Mouse (Mus musculus): ENCODE data around the gene Eif4e3.

Gene Eif4e3

DNA sequence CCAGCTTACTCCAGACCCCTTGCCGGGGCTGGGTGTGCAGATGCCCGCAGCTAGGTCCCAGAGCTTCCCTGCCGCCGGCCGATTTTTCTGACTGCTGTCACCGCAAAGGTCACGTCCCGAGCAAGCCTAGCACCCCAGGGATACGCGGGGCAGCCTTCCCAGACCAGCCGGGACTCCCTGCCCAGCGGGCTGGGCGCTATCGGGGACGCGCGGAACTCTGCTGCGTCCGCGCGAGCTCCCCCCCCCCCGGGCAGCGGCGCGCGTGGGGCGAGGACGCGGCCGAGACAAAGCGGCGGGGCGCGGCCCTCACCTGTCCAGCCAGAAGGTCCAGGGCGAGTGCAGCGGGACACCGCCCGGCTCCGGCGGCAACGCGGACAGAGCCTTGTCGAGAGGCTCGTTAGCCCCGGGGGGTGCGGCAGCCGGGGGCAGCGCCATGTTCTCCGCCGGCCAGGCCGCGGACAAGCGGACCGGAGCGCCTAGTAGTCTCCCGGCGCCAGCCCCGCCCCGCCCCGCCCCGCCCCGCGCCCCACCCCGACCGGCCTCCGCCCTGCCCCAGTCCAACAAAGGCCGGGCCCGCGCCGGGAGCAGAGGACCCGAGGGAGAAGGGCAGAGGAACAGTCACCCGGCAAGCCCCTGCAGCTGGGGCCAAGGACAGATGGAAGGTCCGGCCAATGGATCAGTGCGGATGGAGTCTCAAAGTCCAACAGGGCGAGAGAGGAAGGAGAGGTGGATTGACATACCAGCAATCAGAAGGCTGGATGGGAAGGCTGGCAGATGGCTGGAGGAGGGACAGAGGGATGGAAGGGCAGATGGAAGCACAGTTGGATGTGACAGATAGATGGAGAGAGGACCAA lies at the start of gene Eif4e3, which contains the start of gene Gm20696:
Gene Eif4e3 (minus strand): TSS at position 454 of the 854 bp plus-strand sequence.
Gene Gm20696 (minus strand): TSS at position 480 of the 854 bp plus-strand sequence.
- DNase-seq (ENCODE audit: low read depth, low spot score), result peak; percentile 37

DNA sequence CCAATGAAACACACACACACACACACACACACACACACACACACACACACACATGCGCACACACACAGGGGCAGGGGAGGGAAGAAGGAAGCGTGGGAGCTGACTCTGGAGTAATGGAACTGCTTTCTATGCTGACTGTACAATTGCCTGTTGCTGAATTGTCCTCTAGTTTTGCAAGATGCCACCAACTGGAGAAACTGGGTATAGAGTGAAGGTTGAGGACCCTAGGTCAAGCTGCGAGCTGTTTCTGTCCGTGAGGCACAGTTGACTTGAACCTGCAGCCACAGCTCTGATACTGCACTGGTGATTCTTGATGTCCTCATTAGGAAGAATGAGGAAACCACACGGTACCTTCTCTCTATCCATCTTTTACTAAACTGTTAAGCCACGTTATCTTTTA lies 49.3 kb upstream of the Eif4e3 start:
- no peak for DNase-seq (ENCODE audit: low read depth, low spot score)

DNA sequence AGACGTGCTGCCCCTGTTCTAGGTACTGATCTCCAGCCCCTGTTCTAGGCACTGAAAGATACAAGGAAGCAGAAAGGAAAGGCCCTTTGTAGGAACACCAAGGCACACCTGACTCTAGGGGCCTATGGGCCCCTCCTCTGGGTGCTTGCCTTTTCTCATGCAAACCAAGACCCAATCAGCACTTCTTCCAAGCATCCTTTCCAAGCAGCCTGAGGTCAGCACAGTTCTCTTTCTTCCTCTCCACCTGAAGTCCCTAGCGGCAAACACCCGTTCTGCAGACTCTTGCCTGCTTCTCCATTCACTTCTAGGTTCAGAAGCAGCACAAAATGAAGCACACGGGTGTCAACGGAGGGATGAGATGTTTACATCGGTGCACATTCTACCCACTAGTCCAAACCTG lies 48.6 kb upstream of the Eif4e3 start:
- no peak for DNase-seq (ENCODE audit: low read depth, low spot score)

DNA sequence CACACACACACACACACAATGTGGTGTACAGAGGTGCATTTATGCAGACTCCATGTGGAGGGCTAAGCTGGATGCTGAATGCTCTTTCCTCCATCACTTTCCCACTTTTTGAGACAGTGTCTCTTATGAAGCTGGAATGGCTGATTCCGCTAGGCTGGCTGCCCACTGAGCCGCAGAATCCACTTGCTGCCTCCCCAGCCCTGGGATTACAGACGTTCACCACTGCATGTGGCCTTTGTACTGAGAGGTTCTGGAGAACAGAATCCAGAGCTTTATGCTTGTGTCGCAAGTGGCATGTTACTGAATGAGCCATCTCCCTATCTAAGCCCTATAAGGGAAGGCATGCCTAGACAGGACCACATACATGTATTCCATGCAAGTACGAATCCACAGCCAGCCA lies 46.7 kb upstream of the Eif4e3 start:
- no peak for DNase-seq (ENCODE audit: low read depth, low spot score)

DNA sequence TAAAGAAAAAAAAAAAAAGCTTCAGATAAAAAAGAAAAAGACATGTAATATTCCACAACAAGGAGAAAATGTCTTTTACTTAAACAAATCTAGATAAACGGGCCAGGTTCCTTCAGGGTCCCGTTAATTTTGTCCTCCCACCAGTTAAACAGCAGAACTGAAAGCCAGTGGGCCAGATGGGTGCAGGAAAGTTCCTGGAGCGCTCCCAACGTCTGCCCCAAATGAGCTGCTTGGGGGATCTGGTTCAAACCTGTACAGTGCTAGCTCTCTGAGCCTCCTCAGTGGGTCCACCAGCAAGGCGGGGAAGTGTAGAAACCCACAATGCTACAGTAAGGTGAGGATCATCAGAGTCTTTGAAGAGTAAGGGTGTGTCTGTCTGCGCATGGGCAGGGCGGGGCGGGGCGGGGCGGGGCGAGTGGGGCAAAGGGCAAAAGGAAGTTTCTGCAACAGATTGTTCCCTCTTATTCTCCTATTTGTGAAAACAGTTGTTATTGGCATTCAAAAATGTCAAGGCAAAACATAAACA lies 45.1 kb upstream of the Eif4e3 start:
- no peak for DNase-seq (ENCODE audit: low read depth, low spot score)

DNA sequence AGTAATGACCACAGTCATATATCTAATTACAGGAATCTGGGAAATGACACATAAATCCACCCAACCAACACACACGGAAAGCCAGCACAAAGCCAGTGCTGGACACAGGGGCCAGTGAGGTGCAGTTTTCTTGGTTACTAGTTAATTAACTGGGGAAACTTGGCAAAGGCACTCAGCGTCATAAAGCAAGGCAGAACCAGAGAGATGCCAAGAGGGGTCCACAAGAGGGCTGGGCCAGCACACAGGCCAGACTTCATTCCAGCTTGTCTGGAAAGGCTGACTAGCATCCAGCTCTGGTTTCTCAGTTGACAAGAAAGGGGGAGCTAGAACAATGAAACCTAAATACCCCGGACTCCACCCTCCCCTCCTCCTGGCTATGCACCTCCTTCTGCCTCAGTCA lies 33.9 kb upstream of the Eif4e3 start:
- no peak for DNase-seq (ENCODE audit: low read depth, low spot score)

DNA sequence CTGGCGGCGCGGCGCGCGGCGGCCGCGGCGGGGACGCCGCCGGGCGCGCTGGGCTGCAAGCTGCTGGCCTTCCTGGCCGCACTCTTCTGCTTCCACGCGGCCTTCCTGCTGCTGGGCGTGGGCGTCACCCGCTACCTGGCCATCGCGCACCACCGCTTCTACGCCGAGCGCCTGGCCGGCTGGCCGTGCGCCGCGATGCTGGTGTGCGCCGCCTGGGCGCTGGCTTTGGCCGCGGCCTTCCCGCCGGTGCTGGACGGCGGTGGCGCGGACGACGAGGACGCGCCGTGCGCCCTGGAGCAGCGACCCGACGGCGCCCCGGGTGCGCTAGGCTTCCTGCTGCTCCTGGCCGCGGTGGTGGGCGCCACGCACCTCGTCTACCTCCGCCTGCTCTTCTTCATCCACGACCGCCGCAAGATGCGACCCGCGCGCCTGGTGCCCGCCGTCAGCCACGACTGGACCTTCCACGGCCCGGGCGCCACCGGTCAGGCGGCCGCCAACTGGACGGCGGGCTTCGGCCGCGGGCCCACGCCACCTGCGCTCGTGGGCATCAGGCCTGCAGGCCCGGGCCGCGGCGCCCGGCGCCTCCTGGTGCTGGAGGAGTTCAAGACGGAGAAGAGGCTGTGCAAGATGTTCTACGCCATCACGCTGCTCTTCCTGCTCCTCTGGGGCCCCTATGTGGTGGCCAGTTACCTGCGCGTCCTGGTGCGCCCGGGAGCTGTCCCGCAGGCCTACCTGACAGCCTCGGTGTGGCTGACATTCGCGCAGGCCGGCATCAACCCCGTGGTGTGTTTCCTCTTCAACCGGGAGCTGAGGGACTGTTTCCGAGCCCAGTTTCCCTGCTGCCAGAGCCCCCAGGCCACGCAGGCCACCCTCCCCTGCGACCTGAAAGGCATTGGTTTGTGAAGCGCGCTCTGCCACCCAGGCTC lies 26.6 kb upstream of the Eif4e3 start:
- DNase-seq (ENCODE audit: low read depth, low spot score), result no peak

DNA sequence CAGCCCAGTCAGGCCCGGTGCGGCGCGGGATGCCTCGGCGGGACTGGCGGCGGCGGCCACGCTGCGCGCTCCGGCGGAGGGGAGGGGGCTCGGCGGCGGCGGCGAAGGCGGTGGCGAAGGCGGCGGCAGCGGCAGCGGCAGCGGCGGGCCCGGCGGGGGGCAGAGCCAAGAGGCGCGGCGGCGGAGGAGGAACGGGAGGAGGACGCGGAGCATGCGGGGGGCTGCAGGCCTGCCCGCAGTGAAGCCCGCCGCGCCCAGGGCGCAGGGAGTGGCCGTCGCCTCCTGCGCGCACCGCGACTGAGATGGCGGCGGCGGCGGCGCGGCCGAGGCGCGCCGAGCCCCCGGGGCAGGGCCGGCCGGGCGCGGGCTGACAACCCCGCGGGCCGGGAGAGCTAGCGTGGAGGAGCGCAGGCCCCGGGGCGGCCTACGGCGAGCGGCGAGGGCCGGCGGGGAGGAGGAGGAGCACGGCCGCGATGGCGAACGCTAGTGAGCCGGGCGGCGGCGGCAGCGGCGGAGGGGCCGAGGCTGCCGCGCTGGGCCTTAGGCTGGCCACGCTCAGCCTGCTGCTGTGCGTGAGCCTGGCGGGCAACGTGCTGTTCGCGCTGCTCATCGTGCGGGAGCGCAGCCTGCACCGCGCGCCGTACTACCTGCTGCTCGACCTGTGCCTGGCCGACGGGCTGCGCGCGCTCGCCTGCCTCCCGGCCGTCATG lies 25.8 kb upstream of the Eif4e3 start, which contains the start of gene Gpr27:
Gene Gpr27 (plus strand): TSS at position 474 of the 710 bp plus-strand sequence.
- no peak for DNase-seq (ENCODE audit: low read depth, low spot score)

DNA sequence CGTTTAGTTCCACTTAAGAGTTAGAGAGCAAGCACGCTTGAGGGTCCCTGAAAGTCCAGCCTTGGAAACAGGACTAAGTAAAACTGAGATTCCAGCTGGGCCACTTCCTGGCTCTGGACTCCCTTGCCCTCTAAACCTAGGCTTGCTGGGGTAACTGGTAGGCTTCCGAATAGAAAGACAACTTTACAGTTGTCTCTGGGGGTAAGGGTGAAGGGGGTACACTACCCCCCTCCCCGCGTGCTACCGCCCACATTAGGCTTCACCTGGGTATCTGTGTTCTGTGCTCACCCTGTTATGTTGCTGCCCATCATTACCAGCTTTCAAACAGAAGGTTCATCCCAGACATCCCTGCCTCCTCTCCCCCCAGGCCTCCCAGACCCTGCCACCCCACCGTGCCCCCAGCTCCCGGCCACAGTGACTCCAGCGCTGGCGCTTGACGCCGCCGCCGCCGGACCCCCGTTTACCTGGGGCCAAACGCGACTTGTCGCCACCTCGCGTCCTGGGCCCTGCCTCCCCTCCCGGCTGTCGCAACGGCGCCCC lies 25.2 kb upstream of the Eif4e3 start:
- DNase-seq (ENCODE audit: low read depth, low spot score), result no peak

DNA sequence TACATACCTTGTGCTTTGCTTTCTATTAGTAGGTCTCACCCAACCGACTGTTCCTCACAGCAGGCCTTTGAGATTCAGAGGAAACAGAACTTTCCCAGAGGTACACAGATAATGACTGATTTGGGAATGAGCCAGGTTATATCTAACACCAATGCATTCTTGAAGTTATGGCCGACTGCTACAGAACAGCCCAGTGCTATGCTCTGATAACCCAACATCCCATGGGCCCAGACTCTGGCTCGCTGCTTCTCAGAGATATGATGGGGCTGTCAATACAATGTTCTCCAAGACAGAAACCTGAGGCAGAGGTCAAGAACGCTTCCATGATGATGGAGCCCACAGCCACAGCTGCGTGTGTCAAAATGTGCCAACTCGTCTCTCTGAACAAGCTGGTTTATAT lies 21.9 kb upstream of the Eif4e3 start:
- DNase-seq (ENCODE audit: low read depth, low spot score), result no peak

DNA sequence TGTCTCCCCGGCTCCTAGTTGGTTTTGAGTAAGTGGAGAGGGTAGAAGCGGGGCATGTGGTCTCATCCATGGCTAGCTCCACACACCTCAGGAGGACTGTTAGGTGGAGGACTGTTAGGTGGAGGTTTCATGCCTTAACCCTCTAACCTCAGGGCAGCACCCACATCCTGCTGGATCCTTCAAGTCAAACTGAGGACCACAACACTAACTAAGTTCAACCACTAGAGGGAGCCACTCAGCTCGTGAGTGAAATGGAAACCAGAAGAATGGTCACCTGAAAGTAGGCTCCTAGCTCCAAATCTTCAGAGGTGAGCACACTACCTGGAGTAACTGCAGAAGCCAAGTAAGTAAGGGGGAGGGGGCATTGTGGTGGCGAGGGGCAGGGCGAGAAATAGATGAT lies 18.3 kb upstream of the Eif4e3 start:
- DNase-seq (ENCODE audit: low read depth, low spot score), result peak; percentile 47

DNA sequence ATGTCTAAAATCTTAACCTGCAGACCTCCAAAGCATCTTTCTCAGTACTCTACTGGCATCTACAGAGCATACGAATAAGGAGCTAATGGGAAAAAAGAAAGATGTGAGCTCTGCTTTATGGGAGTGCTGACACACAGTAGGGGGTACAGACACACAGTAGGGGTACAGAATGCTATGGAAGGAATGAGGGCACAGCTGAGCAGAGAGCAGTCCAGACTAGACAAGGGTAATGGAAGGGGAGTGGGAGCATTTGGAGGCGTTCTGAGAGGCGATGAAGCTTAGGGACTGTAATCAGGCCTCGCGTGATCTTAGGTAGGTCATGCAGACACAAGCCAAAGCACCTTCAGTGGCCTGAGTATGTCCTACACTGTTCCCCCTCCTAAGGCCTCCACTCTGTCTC lies 17.4 kb upstream of the Eif4e3 start:
- DNase-seq (ENCODE audit: low read depth, low spot score), result no peak

DNA sequence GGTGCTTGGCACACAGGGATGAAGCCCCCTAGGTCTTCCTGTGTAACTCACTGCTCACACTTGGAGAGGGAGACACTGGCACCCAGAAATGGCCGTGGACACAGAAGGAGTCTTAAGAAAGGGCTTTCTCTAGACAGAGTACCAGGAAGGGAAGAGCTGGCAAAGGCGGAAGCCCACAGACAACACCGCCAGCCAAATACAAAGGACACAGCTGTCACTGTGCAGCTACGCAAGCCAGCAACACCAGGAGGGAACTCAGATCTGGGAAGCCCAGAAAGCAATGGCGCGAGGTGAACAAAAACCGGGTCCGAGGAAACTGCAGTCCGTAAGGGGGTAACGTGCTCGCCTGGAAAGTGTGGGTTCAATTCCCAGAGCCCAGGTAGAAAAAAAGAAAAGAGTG lies 11.5 kb upstream of the Eif4e3 start:
- DNase-seq (ENCODE audit: low read depth, low spot score), result no peak

DNA sequence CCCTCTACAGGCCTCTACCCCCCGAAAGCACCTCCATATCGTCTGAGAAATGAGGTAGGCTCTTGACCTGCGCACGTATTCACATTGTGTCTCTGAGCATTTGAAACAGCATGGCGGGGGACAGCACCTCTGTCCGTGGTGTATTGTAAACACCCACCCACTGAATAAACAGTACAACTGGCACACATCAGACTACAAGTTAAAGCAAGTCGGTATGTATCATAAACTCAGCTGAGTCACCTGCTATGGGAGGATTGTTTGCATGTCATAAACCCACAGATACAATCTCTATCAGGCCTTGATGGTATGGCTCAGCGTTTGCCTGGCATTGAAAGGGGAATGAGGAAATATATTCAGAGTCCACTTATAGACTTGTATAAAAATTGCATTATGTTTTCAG lies 10.8 kb upstream of the Eif4e3 start:
- no peak for DNase-seq (ENCODE audit: low read depth, low spot score)

DNA sequence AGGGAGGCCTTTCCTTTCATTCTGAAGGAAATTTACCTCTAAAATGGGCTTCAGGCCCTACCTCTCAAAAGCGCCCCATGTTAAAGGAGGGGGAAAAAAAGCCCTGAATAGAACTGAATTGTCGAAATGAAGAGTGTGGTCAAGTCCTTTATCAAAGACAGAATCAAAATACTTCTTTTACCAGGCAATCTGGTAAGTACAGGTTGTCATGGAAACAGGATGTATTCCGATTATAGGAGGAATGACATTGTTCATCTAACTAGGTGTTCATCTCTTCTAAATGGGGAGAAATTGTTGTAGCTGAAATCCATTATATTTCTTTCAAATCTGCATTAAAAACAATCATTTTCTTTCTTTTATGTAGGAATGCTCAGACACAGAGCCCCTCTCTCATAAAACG lies 7.9 kb upstream of the Eif4e3 start:
- DNase-seq (ENCODE audit: low read depth, low spot score), result no peak

DNA sequence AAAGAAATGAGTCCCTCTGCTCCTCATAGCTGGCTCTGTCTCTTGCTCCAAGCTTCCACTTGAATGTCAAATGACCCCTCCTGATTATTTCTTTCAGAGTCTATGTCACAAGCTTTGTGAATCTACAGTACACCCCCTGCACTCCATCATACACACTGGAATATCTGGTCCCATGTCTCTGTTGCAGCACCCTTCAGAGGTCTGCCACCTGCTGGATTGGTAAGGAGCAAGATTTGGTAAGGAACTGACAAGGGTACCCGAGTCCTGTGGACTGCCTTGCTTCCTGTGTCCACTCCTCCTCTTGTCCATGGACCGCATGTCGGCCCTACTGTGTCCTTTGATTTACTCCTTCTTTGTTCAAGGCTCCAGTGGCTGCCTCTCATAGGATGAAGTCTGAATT lies 5.2 kb upstream of the Eif4e3 start:
- no peak for DNase-seq (ENCODE audit: low read depth, low spot score)

DNA sequence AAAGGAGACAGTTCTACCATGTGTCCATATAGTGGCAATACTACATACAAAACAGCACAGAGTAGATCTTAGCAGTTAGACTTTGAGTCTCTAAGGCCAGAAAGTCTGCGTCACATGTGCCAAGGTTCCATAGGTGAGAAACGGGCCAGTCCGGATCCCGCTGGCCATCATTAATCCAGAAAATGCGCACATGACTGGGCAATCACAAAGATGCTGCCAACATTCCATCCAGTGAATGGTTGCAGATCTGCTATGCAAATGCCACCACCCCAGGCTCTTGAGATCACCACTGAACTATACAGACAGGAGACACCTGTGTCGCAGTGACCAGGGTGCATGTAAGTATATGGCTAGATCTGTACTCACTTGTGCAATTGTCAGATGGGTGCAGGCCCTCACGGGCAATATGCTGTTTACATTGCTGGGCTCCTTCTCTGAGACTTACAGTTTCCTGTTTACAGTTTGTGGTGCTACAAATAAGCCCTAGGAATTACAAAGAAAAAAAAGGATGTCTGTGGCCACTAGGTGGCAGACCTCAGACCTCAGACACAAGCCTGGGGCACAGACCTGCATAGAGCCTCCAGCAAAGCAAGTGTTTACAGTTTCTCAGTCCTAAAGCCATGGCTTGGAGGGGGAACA lies 4.0 kb upstream of the Eif4e3 start:
- DNase-seq (ENCODE audit: low read depth, low spot score), result peak; percentile 82

DNA sequence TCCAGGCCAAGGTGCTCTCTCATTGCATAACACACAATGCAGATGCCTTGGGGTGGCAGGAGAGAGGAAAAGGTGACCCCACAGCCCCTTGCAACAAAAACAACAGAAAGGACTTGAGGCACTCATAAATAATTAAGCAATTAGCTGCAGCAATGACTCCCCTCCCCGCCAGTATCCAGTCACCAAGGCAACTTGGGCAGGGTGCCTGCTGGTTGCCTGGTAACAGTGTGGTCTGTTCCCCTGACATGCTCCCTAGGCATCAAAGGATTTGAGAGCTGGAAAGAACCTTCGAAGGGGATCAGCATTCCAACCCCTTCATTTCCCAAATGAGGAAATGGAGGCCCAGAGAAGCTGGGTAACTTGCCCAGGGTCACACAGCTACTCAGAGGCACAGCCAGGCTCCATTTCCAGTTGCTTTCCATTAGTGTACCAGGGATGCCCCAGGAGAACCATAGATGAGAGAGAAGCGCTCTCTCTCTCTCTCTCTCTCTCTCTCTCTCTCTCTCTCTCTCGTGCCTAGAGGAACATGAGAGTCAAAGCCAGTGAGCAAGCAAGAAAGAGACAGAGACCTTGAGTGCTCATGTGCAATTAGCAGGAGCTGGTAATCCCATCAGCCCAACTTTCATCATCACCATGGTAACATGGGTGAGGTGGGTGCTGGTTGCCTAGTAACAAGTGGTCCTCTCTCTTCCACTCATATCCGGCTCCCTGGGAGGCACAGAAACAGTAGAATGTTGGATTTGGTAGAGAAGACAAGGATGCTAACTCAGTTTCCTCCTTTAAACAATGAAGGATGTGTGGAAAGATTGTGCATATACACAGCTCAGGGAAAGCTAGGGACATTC lies 3.1 kb upstream of the Eif4e3 start:
- DNase-seq (ENCODE audit: low read depth, low spot score), result no peak

DNA sequence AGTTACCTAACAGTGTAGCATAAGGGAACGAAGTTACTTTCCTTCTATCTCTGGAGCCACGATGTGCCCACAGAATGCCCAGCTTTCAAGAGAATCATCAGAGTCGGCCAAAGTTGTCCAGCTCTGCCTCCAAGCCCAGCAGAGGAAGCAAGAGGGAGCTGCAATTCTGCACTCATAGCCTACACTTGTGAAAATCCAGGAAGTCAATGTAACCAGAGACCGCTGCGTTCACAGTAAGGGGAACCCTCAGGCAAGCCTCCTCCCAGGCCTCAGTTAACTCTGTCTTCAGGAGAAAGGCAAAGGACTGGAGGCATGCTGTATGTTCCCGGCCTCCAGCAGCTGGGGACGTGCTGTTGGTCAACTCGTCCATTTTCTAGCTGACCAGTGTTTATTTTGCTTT lies 719 bp upstream of the Eif4e3 start:
- DNase-seq (ENCODE audit: low read depth, low spot score), result no peak

Data from 3T3-L1 (cell line).